ENCODE assay signal across 10 mouse cellular contexts in the genomic region with DNA sequence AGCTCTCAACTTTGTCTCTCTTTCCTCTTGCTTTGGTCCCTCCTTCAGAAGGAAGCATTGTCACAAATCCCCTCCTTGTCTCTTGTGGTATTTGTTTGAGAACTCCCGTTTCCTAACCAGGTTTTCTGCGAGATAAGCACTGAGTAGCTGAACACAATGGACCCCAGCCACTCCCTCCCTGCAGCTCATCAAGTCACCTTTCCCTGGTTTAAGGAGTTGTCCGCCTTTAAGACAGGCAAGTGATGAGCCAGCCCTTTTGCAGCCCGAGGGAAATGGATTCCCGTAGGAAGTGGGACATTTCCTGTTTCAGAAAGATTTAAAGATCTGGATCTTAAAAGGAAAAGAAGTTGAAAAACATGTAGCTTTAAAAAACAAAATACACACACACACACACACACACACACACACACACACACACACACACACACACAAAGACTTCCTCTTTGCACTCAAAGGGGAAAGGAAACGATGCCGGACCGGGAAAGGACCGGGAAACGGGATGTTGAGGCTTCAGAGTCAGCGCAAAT. TPM values are rescaled to one million over a fixed set of nuclear protein-coding genes. Genes with fewer than 3 reads are reported as not detected.
DNase-seq lines count a peak whose midpoint lies in the region; ATAC-seq and TF ChIP-seq lines count a peak whose summit lies in the region.
"Had no signal": no experiment of that assay in that cellular context is flagged by ENCODE, and none has a peak within 500 bp of the region (broad histone marks: within the 10 kb centered on the region; RNA-seq: fewer than 3 reads in every experiment).

No protein-coding gene starts in this region.

- H3K4me3 ChIP-seq in kidney, postnatal 0 days (replicated peaks; ENCODE audit: low read depth, low read length), result no peak overlapping the region
- no peak overlapping the region for H3K4me3 ChIP-seq in forebrain, embryonic 16.5 days (replicated peaks; ENCODE audit: low read length)
- H3K4me3 ChIP-seq: erythroblast, embryonic 14.5 days; midbrain, embryonic 13.5 days had no signal

- H3K36me3 ChIP-seq in kidney, postnatal 0 days (ENCODE audit: insufficient read depth, low read length), result no peaks in the 10 kb centered on the region
- no peaks in the 10 kb centered on the region for H3K36me3 ChIP-seq in forebrain, embryonic 16.5 days (ENCODE audit: control insufficient read depth, insufficient read depth)
- H3K36me3 ChIP-seq: midbrain, embryonic 13.5 days had no signal

- 0 out of 2 replicates have a peak overlapping the region, but pooled peaks have one; percentile 1 for H3K27ac ChIP-seq in kidney, postnatal 0 days
- H3K27ac ChIP-seq in forebrain, embryonic 16.5 days (ENCODE audit: low read length), result no peak overlapping the region
- H3K27ac ChIP-seq: midbrain, embryonic 13.5 days had no signal

- ATAC-seq in kidney, postnatal 0 days (replicated peaks; ENCODE audit: low FRiP score, low read depth), result no peak
- ATAC-seq in forebrain, embryonic 16.5 days, result no peak
- ATAC-seq: midbrain, embryonic 13.5 days had no signal

- H3K27me3 ChIP-seq in kidney, postnatal 0 days (ENCODE audit: insufficient read depth, low read length), result no peaks in the 10 kb centered on the region
- no peaks in the 10 kb centered on the region for H3K27me3 ChIP-seq in forebrain, embryonic 16.5 days (replicated peaks; ENCODE audit: control insufficient read depth, insufficient read depth, low read length)
- H3K27me3 ChIP-seq: midbrain, embryonic 13.5 days had no signal

- no peak overlapping the region for H3K9ac ChIP-seq in kidney, postnatal 0 days (ENCODE audit: low read depth, low read length)
- no peak overlapping the region for H3K9ac ChIP-seq in forebrain, embryonic 16.5 days (replicated peaks; ENCODE audit: low read depth, low read length)
- H3K9ac ChIP-seq: midbrain, embryonic 13.5 days had no signal

- DNase-seq in adrenal gland, postnatal 14 days, result peak; percentile 42
- DNase-seq in adrenal gland, postnatal 25 days, result no peak
- peak; percentile 56 for DNase-seq in heart, adult 18-20 months
- DNase-seq in kidney, postnatal 0 days (ENCODE audit: low spot score), result peak; percentile 48
- DNase-seq in lung, postnatal 25 days (ENCODE audit: low spot score), result peak; percentile 51
- DNase-seq in urinary bladder, postnatal 10 days (ENCODE audit: low spot score), result no peak
- DNase-seq in retina, postnatal 1 day, result no peak

- H3K9me3 ChIP-seq in kidney, postnatal 0 days (replicated peaks; ENCODE audit: low read length), result no peaks in the 10 kb centered on the region
- no peaks in the 10 kb centered on the region for H3K9me3 ChIP-seq in forebrain, embryonic 16.5 days (ENCODE audit: control insufficient read depth, low read length)
- H3K9me3 ChIP-seq: midbrain, embryonic 13.5 days had no signal

- 54% methylated on average over 11 of the region's 11 CpGs for WGBS in kidney, postnatal 0 days
- 60% methylated on average over 11 of the region's 11 CpGs for WGBS in forebrain, embryonic 16.5 days

- no peak for TF ChIP-seq CTCF in kidney, postnatal 0 days (IDR thresholded peaks at IDR 0.05; ENCODE audit: low read depth)

- H3K4me1 ChIP-seq in kidney, postnatal 0 days (replicated peaks; ENCODE audit: insufficient read depth, low read length), result no peaks in the 10 kb centered on the region
- H3K4me1 ChIP-seq in forebrain, embryonic 16.5 days (replicated peaks; ENCODE audit: control insufficient read depth, insufficient read depth, low read length), result no peaks in the 10 kb centered on the region
- H3K4me1 ChIP-seq: midbrain, embryonic 13.5 days had no signal

- H3K4me2 ChIP-seq in kidney, postnatal 0 days (ENCODE audit: low read length), result peak overlapping the region; percentile 1; the same call in 1 of the 2 replicates
- no peak overlapping the region for H3K4me2 ChIP-seq in forebrain, embryonic 16.5 days (ENCODE audit: low read length)
- H3K4me2 ChIP-seq: midbrain, embryonic 13.5 days had no signal

RNA-seq across cellular contexts. Expression of gene Tfpi, which starts 16.9 kb away (rescaled TPM):
- 39.4 and 44.2 TPM in 2 replicates for total RNA-seq in adrenal gland, postnatal 14 days (2021)
- 49.2 and 65.8 TPM in 2 replicates for total RNA-seq in adrenal gland, postnatal 25 days (2021)
- total RNA-seq in heart, adult 18-20 months (2021), result 10 to 100 TPM; 48.7 to 70.1 TPM
- 29.5 and 34.7 TPM in 2 replicates for polyA plus RNA-seq in kidney, postnatal 0 days (2015; fragmentation: Nextera tagmentation; extraction: Ambion mirVana)
- polyA plus RNA-seq in forebrain, embryonic 16.5 days (2015; fragmentation: Nextera tagmentation; extraction: Ambion mirVana), result 11.8 and 17.9 TPM in 2 replicates
- polyA plus RNA-seq: erythroblast, embryonic 14.5 days had no signal

RNA-seq across cellular contexts. Expression of gene Calcrl, which starts 34.5 kb away (rescaled TPM):
- 28.1 and 38.0 TPM in 2 replicates for total RNA-seq in adrenal gland, postnatal 14 days (2021)
- 22.6 and 25.0 TPM in 2 replicates for total RNA-seq in adrenal gland, postnatal 25 days (2021)
- 10 to 100 TPM; 25.3 to 27.4 TPM for total RNA-seq in heart, adult 18-20 months (2021)
- polyA plus RNA-seq in kidney, postnatal 0 days (2015; fragmentation: Nextera tagmentation; extraction: Ambion mirVana), result 50.1 and 53.7 TPM in 2 replicates
- polyA plus RNA-seq in forebrain, embryonic 16.5 days (2015; fragmentation: Nextera tagmentation; extraction: Ambion mirVana), result 5.8 and 8.2 TPM in 2 replicates
- polyA plus RNA-seq: erythroblast, embryonic 14.5 days had no signal

Comparison
In these comparisons a context has a peak if more than half of its experiments do, and no peak if none do; other contexts are left out.
1. DNase-seq: peak in adrenal gland, postnatal 14 days (single experiment), heart, adult 18-20 months (2 of 2), kidney, postnatal 0 days (single experiment) and lung, postnatal 25 days (single experiment); none in adrenal gland, postnatal 25 days (single experiment), urinary bladder, postnatal 10 days (single experiment) and retina, postnatal 1 day (single experiment).